Mouse (Mus musculus) lung, postnatal 0 days (tissue): Measurements from ENCODE around the gene Abhd12. TPM values are rescaled to one million over a fixed set of nuclear protein-coding genes. Genes with fewer than 3 reads are reported as not detected.

Experiments used
- ATAC-seq: fragments of 200-750 bp; cut with Nextera tagmentation; 2 replicates; pipeline ENCODE4 v1.8.0; 2017; ENCODE audit warnings: moderate library complexity
- DNase-seq: peaks from one replicate; pipeline ENCODE4 v3.0.0-alpha.2; 2016; ENCODE audit warnings: low spot score
- H3K27ac ChIP-seq: fragments of 300-500 bp; sonication (generic); 2 replicates; pipeline ENCODE4 v1.5.1; 2014; ENCODE audit warnings: antibody characterized with exemption, mild to moderate bottlenecking, low read length, mixed read lengths
- H3K27me3 ChIP-seq: fragments of 300-500 bp; sonication (generic); replicated peaks from 2 replicates; pipeline ENCODE4 v1.6.1; 2014; ENCODE audit warnings: low read length, mixed read lengths; ENCODE audit not compliant: insufficient read depth
- H3K36me3 ChIP-seq: fragments of 300-500 bp; sonication (generic); 2 replicates; pipeline ENCODE4 v1.6.1; 2014; ENCODE audit warnings: low read length, mixed read lengths; ENCODE audit not compliant: insufficient read depth
- H3K4me1 ChIP-seq: fragments of 300-500 bp; sonication (generic); 2 replicates; pipeline ENCODE4 v1.6.1; 2014; ENCODE audit warnings: antibody characterized with exemption, low read depth, low read length, mixed read lengths; ENCODE audit not compliant: insufficient read depth
- H3K4me2 ChIP-seq: fragments of 300-500 bp; sonication (generic); replicated peaks from 2 replicates; pipeline ENCODE4 v1.6.1; 2014; ENCODE audit warnings: low read depth, mild to moderate bottlenecking, low read length, moderate library complexity, mixed read lengths
- H3K4me3 ChIP-seq: fragments of 300-500 bp; sonication (generic); 2 replicates; pipeline ENCODE4 v1.5.1; 2014; ENCODE audit warnings: low read depth, low read length
- H3K9ac ChIP-seq: fragments of 300-500 bp; sonication (generic); replicated peaks from 2 replicates; pipeline ENCODE4 v1.6.1; 2014; ENCODE audit warnings: low read depth, mild to moderate bottlenecking
- H3K9me3 ChIP-seq: fragments of 300-500 bp; sonication (generic); 2 replicates; pipeline ENCODE4 v1.6.1; 2016; ENCODE audit warnings: low read length, mixed read lengths
- CTCF ChIP-seq: IDR thresholded peaks from 2 replicates; pipeline ENCODE4 v1.5.1; 2016; ENCODE audit warnings: antibody characterized with exemption, mild to moderate bottlenecking
- EP300 ChIP-seq: IDR thresholded peaks from 2 replicates; pipeline ENCODE4 v1.6.1; 2016; ENCODE audit warnings: antibody characterized with exemption, mild to moderate bottlenecking, control low read depth
- WGBS: fragments of 180-500 bp; shearing (Covaris S2); extraction: QIAGEN DNeasy Blood & Tissue Kit; methylation state at CpG from one replicate; pipeline ENCODE4 v1.1.7; 2014; 5-methylcytosine and 5-hydroxymethylcytosine counted together
- polyA plus RNA-seq: library from polyadenylated mRNA; unstranded; fragments of >200 nt; fragmentation: Nextera tagmentation; extraction: Ambion mirVana; gene quantifications from 2 replicates; pipeline ENCODE4 v1.2.1, GENCODE M21; 2015

Abhd12 gene
- polyA plus RNA-seq, 1 experiment from 2014 or later: 56.5 TPM

DNA sequence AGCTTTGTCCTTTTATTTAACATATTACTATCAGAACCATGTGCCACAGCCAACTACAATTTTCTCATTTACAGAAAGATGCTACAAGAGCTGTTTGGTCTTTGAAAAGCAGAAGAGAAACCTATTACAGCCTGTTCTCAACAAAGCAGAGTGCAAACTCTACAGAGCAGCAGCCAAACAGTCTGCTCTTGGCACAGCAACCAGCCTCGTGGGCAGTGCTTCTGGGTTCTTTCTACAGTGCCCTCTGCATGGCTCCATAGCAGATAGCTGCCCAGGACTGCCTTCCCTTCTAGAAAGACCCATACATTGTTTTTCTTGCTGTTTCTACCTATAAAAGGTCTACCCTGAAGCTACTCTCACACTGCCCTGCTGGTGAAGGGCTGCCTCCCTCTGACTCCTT lies 59.7 kb downstream of the Abhd12 start:
- Histone ChIP-seq H3K9me3 (no peaks in the 10 kb centered on the region), H3K9ac (no peak overlapping the region), H3K4me3 (no peak overlapping the region), H3K27me3 (no peaks in the 10 kb centered on the region), H3K4me1 (no peaks in the 10 kb centered on the region), H3K36me3 (no peaks in the 10 kb centered on the region), H3K27ac (no peak overlapping the region), H3K4me2 (no peak overlapping the region)
- ATAC-seq: no peak
- DNase-seq: no peak
- WGBS: 76% methylated on average over 1 of the region's 1 CpGs
- TF ChIP-seq EP300 (no peak), CTCF (no peak)

DNA sequence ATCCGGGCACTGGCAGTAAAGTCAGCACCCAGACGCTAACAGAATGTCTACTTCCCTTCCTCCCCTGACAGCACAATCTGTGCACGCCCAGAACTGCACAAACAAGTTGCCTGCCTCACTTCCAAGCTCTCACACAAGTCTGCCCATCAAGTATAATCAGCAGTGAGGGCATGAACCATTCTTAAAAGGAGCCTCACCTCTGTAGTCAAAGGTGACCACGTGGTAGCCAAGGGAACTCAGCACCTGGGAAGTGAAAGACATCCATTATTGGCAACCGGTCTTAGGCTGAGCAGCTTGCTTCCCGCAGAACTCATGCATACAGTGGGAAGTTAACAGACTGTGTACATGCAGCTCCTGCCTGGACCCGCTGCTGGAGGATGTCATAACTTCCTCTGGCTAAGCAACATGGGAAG lies 62.5 kb downstream of the Abhd12 start:
- Histone ChIP-seq H3K36me3 (no peaks in the 10 kb centered on the region), H3K9ac (no peak overlapping the region), H3K4me2 (no peak overlapping the region), H3K9me3 (no peaks in the 10 kb centered on the region), H3K27me3 (no peaks in the 10 kb centered on the region), H3K4me3 (no peak overlapping the region), H3K4me1 (no peaks in the 10 kb centered on the region), H3K27ac (no peak overlapping the region)
- no peak for ATAC-seq
- 69% methylated on average over 7 of the region's 7 CpGs for WGBS
- no peak for TF ChIP-seq CTCF
- no peak for TF ChIP-seq EP300
- DNase-seq: no peak

DNA sequence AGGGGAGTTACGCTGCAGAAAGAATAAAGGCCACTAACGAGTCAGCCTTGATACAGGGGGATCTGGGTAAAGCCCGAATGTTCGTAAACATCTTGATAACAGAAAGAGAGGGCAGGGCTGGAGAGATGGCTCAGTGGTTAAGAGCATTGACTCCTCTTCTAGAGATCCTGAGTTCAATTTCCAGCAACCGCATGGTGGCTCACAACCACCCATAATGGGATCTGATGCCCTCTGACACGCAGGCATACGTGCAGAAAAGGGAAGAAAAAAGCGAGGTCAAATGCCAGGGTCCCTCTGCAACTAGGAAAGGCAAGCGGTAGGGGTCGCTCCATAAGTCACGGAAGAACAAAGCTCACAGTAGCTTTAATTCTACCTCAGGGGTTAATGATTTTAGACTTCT lies 63.4 kb downstream of the Abhd12 start:
- no peaks in the 10 kb centered on the region for H3K36me3 ChIP-seq
- H3K9ac ChIP-seq: no peak overlapping the region
- no peak overlapping the region for H3K27ac ChIP-seq
- ATAC-seq (no peak), DNase-seq (no peak)
- no peaks in the 10 kb centered on the region for H3K9me3 ChIP-seq
- no peaks in the 10 kb centered on the region for H3K27me3 ChIP-seq
- no peak overlapping the region for H3K4me2 ChIP-seq
- TF ChIP-seq EP300: no peak
- no peak for TF ChIP-seq CTCF
- WGBS: 66% methylated on average over 11 of the region's 11 CpGs
- no peaks in the 10 kb centered on the region for H3K4me1 ChIP-seq
- no peak overlapping the region for H3K4me3 ChIP-seq

DNA sequence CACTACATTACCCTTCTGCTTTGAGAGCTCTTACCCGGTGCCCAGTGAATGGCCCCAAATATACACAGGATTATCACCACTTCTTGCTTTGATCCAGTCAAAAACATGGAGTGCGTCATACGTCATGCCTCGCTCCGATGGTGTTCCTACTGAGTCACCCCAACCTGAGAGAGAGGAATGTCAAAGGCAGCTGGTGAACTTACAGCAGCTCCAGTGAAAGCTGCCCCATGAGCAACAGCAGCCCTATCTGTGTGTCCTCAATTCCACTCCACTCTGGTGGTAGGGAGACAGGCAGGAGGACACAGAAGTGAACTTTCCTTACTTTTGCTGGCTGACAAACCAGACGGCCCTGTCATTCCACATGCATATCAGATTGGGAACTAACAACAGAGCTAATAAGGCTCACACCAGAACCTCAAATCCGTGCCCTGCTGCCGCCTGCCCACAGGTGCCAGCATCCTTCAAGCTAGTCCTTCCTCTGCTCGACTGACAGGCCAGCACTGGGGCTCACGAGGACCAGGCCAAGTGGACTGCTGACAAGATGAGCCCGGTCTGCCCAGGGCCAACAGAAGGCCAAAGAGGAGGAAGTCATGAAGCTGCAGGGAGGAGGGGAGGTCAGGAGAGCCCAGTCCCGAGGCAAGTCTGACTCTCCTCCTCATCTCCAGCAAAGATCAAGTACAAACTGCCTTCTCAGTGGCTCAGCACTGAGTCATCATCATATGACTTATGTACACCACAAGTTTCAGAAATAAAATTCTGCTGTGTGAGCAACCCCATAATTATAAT lies 64.7 kb downstream of the Abhd12 start:
- 74% methylated on average over 12 of the region's 12 CpGs for WGBS
- Histone ChIP-seq H3K36me3 (0 out of 2 replicates have a peak, but pooled peaks cover 4% of the 10 kb centered on the region), H3K4me2 (no peak overlapping the region), H3K9me3 (no peaks in the 10 kb centered on the region), H3K27ac (no peak overlapping the region), H3K27me3 (no peaks in the 10 kb centered on the region), H3K9ac (no peak overlapping the region), H3K4me1 (no peaks in the 10 kb centered on the region), H3K4me3 (no peak overlapping the region)
- DNase-seq: no peak
- TF ChIP-seq EP300 (no peak), CTCF (no peak)
- no peak for ATAC-seq

DNA sequence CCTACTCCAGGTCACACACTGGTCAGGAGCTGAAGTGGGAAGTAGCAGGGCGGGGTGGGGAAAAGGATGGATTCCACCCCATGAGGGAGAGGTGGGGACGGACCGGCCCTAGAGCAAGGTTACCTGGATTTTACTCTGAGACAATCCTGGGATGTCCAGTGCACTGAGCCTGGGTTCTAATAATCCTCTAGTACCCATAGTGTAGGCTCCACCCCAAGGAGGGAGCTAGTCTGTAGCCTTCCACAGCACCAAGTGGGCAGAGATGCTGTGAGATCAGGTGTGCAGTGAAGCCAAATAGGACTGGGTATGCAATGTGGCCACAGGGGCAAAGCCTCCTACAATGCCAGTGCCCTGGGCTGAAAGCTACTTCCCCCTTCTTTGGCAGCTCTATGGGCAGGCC lies 66.8 kb downstream of the Abhd12 start:
- Histone ChIP-seq H3K4me3 (no peak overlapping the region), H3K4me1 (no peaks in the 10 kb centered on the region), H3K9me3 (no peaks in the 10 kb centered on the region), H3K36me3 (peaks cover 8% of the 10 kb centered on the region; the same call in 1 of the 2 replicates), H3K27ac (no peak overlapping the region), H3K27me3 (no peaks in the 10 kb centered on the region), H3K9ac (no peak overlapping the region), H3K4me2 (no peak overlapping the region)
- DNase-seq: no peak
- 92% methylated on average over 3 of the region's 3 CpGs for WGBS
- TF ChIP-seq EP300 (no peak), CTCF (no peak)
- ATAC-seq: no peak

DNA sequence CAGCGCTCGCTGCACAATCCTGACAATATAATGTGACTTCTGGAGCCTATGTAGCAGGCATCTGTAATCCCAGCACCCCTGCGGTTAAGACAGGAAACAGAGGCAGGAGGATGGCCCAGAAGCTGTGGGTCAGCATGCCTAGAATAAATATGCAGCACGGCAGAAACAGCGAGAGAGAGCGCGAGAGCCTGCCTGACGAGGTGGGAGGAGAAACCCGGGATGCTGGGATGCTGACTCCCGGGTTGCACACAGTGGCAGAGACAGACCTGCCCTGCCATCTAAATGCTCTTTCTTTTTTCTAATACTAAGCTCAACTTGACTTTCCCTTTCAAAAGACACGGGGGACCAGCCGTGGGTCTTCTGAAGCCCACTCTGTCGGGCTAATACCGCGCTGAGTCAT lies 67.6 kb downstream of the Abhd12 start:
- H3K27me3 ChIP-seq: no peaks in the 10 kb centered on the region
- TF ChIP-seq CTCF (no peak), EP300 (no peak)
- no peak overlapping the region for H3K4me2 ChIP-seq
- H3K27ac ChIP-seq: no peak overlapping the region
- H3K4me1 ChIP-seq: no peaks in the 10 kb centered on the region
- H3K9me3 ChIP-seq: no peaks in the 10 kb centered on the region
- DNase-seq (no peak), ATAC-seq (no peak)
- no peak overlapping the region for H3K9ac ChIP-seq
- WGBS: 70% methylated on average over 15 of the region's 15 CpGs
- peaks cover 13% of the 10 kb centered on the region; the same call in 1 of the 2 replicates for H3K36me3 ChIP-seq
- no peak overlapping the region for H3K4me3 ChIP-seq
